Mouse (Mus musculus): Measurements from ENCODE around the gene Rtl8b. TPM values are rescaled to one million over a fixed set of nuclear protein-coding genes. Genes with fewer than 3 reads are reported as not detected.
A peak's percentile ranks its signal among the peaks of the same experiment; 100 is the strongest.
"Not testable (repeated sequence)": the region's sequence is repeated elsewhere in the genome, so short reads cannot be mapped to it uniquely, and the experiment has no call there.

The Rtl8b gene
- total RNA-seq, 2 experiments from 2014 or later = 45.0 to 50.7 TPM

DNA sequence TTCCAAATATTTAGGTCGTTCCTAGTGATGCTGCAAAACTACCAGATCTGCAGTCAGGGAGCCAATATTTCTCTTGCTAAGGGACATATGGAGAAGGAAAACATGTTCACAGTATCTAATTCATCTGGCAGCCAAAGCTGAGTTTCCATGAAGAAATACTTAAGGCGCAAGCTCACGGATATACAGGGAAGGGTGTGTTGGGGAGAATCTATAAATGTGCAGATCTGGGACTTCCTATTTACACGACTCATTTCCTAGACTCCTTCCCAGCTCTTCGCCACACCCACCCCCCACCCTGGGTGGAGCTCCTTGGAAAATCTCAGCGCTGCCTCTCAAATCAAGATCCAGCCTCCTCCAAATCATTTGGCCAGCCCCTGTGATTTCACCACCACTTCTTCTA is 24.3 kb downstream of the Rtl8b start:
- H3K27ac ChIP-seq = peak overlapping the region; percentile 61
- intact Hi-C loops (cut with DNase I) = no loop called here
- H3K4me3 ChIP-seq = no peak overlapping the region
- no peak for TF ChIP-seq CTCF (IDR thresholded peaks at IDR 0.05)
- DNase-seq = no peak

GRCm38 (mm10) chrX:53642980-53643961 is 26.9 kb downstream of the Rtl8b start, which contains the start of gene Rtl8a:
Gene Rtl8a, minus strand, starts transcription at chrX:53643682.
- DNase-seq = peak; percentile 86
- Histone ChIP-seq H3K4me3 (peak within 1 kb of the TSS; percentile 61), H3K27ac (peak within 1 kb of the TSS; percentile 78)
- intact Hi-C loops (cut with DNase I) = not testable (repeated sequence)

GRCm38 (mm10) chrX:53642604-53642979 is 27.6 kb downstream of the Rtl8b start:
- DNase-seq; intact Hi-C loops (cut with DNase I): not testable (repeated sequence)
- peak overlapping the region; percentile 61 for H3K4me3 ChIP-seq
- H3K27ac ChIP-seq = peak overlapping the region; percentile 49; the same call in 1 of the 2 replicates

- DNase-seq; intact Hi-C loops (cut with DNase I); H3K27ac ChIP-seq; H3K4me3 ChIP-seq: not testable (repeated sequence)
Observed at GRCm38 (mm10) chrX:53638107-53638506, 32.1 kb downstream of the Rtl8b start.

Other genes with a start within 250 kb of the Rtl8b start
- gene Etd, start 235.5 kb downstream of the Rtl8b start, total RNA-seq (2021) = not detected
- gene Rtl8c, start 62.4 kb downstream of the Rtl8b start, total RNA-seq (2021) = 1 to 10 TPM; 3.7 to 9.0 TPM
- gene Gm14597, start 61.4 kb downstream of the Rtl8b start, total RNA-seq (2021) = not detected
- 10 to 100 TPM; 55.5 to 73.8 TPM for gene Rtl8a, start 26.7 kb downstream of the Rtl8b start, total RNA-seq (2021)
- gene 4930502E18Rik, start 54.4 kb upstream of the Rtl8b start, total RNA-seq (2021) = not detected
- gene 1700013H16Rik, start 87.4 kb upstream of the Rtl8b start, total RNA-seq (2021) = not detected
- not detected for gene Zfp36l3, start 106.0 kb upstream of the Rtl8b start, total RNA-seq (2021)
- under 1 TPM; 0.23 to 0.70 TPM for gene Xlr, start 127.3 kb upstream of the Rtl8b start, total RNA-seq (2021)

Measured in gastrocnemius, adult 2 months (tissue).